Mouse (Mus musculus) midbrain, embryonic 11.5 days (tissue): ENCODE results near the gene Olfr403. TPM values are rescaled to one million over a fixed set of nuclear protein-coding genes. Genes with fewer than 3 reads are reported as not detected.
"Not testable (repeated sequence)": the region's sequence is repeated elsewhere in the genome, so short reads cannot be mapped to it uniquely, and the experiment has no call there.

Experiments
- ATAC-seq: fragments of 200-750 bp; cut with Nextera tagmentation; 2 replicates; pipeline ENCODE4 v1.8.0; 2017; ENCODE audit warnings: moderate TSS enrichment, moderate library complexity; ENCODE audit not compliant: low FRiP score
- DNase-seq: peaks from one replicate; pipeline ENCODE4 v3.0.0; 2015; ENCODE audit warnings: low spot score; ENCODE audit errors: missing footprints
- H3K27ac ChIP-seq: fragments of 300-500 bp; sonication (generic); 2 replicates; pipeline ENCODE4 v1.5.1; 2014; ENCODE audit warnings: low read depth, low read length
- H3K27me3 ChIP-seq: fragments of 300-500 bp; sonication (generic); 2 replicates; pipeline ENCODE4 v1.6.1; 2014; ENCODE audit warnings: mild to moderate bottlenecking, low read length, moderate library complexity, mixed read lengths; ENCODE audit not compliant: control insufficient read depth, insufficient read depth
- H3K36me3 ChIP-seq: fragments of 300-500 bp; sonication (generic); 2 replicates; pipeline ENCODE4 v1.6.1; 2014; ENCODE audit warnings: mild to moderate bottlenecking, low read length, moderate library complexity, mixed read lengths; ENCODE audit not compliant: control insufficient read depth, insufficient read depth
- H3K4me1 ChIP-seq: fragments of 300-500 bp; sonication (generic); 2 replicates; pipeline ENCODE4 v1.6.1; 2014; ENCODE audit warnings: low read length; ENCODE audit not compliant: control insufficient read depth, insufficient read depth
- H3K4me2 ChIP-seq: fragments of 300-500 bp; sonication (generic); 2 replicates; pipeline ENCODE4 v1.6.1; 2014; ENCODE audit warnings: mild to moderate bottlenecking, moderate library complexity
- H3K4me3 ChIP-seq: fragments of 300-500 bp; sonication (generic); 2 replicates; pipeline ENCODE4 v1.5.1; 2014; ENCODE audit warnings: low read depth, low read length
- H3K9ac ChIP-seq: fragments of 300-500 bp; sonication (generic); 2 replicates; pipeline ENCODE4 v1.6.1; 2014; ENCODE audit warnings: low read length
- H3K9me3 ChIP-seq: fragments of 300-500 bp; sonication (generic); 2 replicates; pipeline ENCODE4 v1.6.1; 2016; ENCODE audit warnings: low read length; ENCODE audit not compliant: control insufficient read depth
- WGBS: fragments of 180-500 bp; shearing (Covaris S2); extraction: QIAGEN DNeasy Blood & Tissue Kit; methylation state at CpG from one replicate; pipeline ENCODE4 v1.1.7; 2014; 5-methylcytosine and 5-hydroxymethylcytosine counted together
- polyA plus RNA-seq: library from polyadenylated mRNA; unstranded; fragments of >200 nt; fragmentation: Nextera tagmentation; extraction: Ambion mirVana; gene quantifications from 2 replicates; pipeline ENCODE4 v1.2.1, GENCODE M21; 2014

Gene Olfr403
- not detected in 2 replicates for polyA plus RNA-seq

GRCm38 (mm10) chr11:74185949-74186348 is at the start of gene Olfr403:
Gene Olfr403 (plus strand): TSS chr11:74186249.
- no peaks in the 10 kb centered on the region for H3K4me1 ChIP-seq
- H3K36me3 ChIP-seq, result no peaks in the 10 kb centered on the region
- H3K4me3 ChIP-seq, result no peak within 1 kb of the TSS
- peaks cover 5% of the 10 kb centered on the region; the same call in 1 of the 2 replicates for H3K9me3 ChIP-seq
- H3K27ac ChIP-seq, result no peak within 1 kb of the TSS
- H3K4me2 ChIP-seq, result no peak within 1 kb of the TSS
- H3K9ac ChIP-seq, result no peak within 1 kb of the TSS
- DNase-seq (no peak), ATAC-seq (no peak)
- H3K27me3 ChIP-seq, result no peaks in the 10 kb centered on the region

DNA sequence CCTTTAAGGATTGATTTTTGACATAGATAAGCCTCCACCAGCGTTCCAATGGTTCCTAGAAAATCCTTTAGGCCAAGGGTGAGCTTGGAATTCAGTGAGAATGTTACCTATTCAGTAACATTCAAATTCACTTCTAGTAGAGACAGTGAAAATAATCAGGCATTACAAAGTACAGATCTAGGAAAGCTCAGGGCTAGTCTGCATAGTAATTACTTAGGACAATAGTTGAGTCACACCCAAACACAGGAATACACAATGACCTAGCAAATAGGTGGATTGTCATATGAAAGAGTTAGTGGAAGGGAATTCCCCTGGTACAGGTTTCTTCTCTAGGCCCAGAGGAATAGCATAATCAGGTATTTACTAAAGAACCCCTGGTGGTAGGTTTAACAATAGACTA is 46.0 kb upstream of the Olfr403 start:
- H3K4me1 ChIP-seq, DNase-seq, H3K27me3 ChIP-seq, H3K4me3 ChIP-seq, H3K9ac ChIP-seq, H3K4me2 ChIP-seq, ATAC-seq, H3K27ac ChIP-seq, H3K36me3 ChIP-seq: not testable (repeated sequence)
- peaks cover 20% of the 10 kb centered on the region for H3K9me3 ChIP-seq
- 24% methylated on average over 1 of the region's 1 CpGs for WGBS

DNA sequence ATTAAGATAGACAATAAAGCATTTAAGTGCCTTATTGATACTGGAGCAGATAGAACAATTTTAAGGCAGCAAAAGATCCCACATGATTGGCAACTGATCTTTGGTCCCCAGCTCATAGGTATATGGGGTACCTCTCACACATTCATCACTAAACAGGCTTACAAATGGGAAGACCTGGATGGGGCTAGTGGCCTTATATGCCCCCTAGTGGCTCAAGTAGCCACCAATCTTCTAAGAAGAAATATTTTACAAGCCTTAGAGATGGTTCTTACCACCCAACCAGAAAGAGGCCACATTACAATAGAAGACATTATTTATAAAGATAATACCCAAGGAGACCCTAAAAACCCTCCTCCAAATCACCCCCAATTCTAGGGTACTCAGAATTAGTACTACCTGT is 40.2 kb upstream of the Olfr403 start:
- H3K27me3 ChIP-seq, result no peaks in the 10 kb centered on the region
- ATAC-seq, result no peak
- DNase-seq, result no peak
- no peak overlapping the region for H3K9ac ChIP-seq
- no peak overlapping the region for H3K4me3 ChIP-seq
- H3K4me2 ChIP-seq, result no peak overlapping the region
- peaks cover 20% of the 10 kb centered on the region for H3K9me3 ChIP-seq
- H3K36me3 ChIP-seq, result no peaks in the 10 kb centered on the region
- H3K27ac ChIP-seq, result no peak overlapping the region
- no peaks in the 10 kb centered on the region for H3K4me1 ChIP-seq

GRCm38 (mm10) chr11:74153229-74153628 is 32.8 kb upstream of the Olfr403 start, which contains the start of gene Olfr402:
Gene Olfr402 (plus strand): TSS chr11:74153529.
- Histone ChIP-seq H3K36me3 (no peaks in the 10 kb centered on the region), H3K9me3 (peaks cover 16% of the 10 kb centered on the region; the same call in 1 of the 2 replicates), H3K4me1 (no peaks in the 10 kb centered on the region), H3K4me2 (no peak within 1 kb of the TSS), H3K4me3 (no peak within 1 kb of the TSS), H3K9ac (no peak within 1 kb of the TSS), H3K27me3 (no peaks in the 10 kb centered on the region), H3K27ac (no peak within 1 kb of the TSS)
- 55% methylated on average over 3 of the region's 3 CpGs for WGBS
- no peak for DNase-seq
- no peak for ATAC-seq

DNA sequence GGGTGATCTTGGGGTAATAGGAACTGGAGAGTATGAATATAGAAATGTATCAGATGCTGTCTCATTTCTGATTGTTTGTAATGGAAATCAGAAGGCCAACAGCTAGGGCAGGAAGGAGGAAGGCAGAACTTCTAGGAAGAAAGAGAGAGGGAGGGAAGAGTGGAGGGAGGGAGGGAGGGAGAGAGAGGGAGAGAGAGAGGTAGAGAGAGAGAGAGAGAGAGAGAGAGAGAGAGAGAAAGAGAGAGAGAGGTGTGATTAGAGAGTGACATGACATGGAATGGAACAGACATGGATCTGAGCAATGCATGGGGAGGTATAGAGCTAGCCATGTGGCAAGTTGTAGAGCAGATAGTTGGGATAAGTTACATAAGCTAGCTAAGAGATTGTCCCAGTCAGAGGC is 17.3 kb upstream of the Olfr403 start:
- DNase-seq, result no peak
- Histone ChIP-seq H3K9ac (no peak overlapping the region), H3K27me3 (no peaks in the 10 kb centered on the region), H3K4me3 (no peak overlapping the region), H3K4me1 (no peaks in the 10 kb centered on the region), H3K9me3 (peaks cover 5% of the 10 kb centered on the region; the same call in 1 of the 2 replicates), H3K4me2 (no peak overlapping the region), H3K27ac (no peak overlapping the region), H3K36me3 (no peaks in the 10 kb centered on the region)
- no peak for ATAC-seq

DNA sequence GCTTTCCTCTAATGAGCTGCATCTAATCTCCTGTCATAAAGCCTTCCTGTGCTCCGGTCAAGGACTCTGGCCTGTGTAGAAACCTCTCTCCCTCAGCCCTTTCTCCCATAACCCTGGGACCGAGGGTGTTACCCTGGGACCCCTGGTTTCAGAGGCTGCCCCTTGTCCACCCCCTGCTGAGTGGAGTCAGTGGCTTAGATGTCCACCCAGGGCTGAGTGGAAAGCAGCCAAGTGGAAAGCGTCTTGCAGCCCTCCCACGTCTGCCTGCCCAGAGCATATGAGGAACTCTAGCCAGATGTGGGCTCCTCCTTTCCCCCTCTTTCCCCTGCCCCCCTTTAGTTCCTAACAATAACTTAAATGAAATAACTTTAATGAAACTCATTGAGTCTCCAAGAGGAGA is 2.9 kb upstream of the Olfr403 start:
- H3K4me2 ChIP-seq, result no peak overlapping the region
- no peaks in the 10 kb centered on the region for H3K27me3 ChIP-seq
- WGBS, result 79% methylated on average over 4 of the region's 4 CpGs
- DNase-seq, result no peak
- H3K27ac ChIP-seq, result no peak overlapping the region
- no peak overlapping the region for H3K4me3 ChIP-seq
- ATAC-seq, result no peak
- no peak overlapping the region for H3K9ac ChIP-seq
- no peaks in the 10 kb centered on the region for H3K4me1 ChIP-seq
- peaks cover 3% of the 10 kb centered on the region; the same call in 1 of the 2 replicates for H3K9me3 ChIP-seq
- no peaks in the 10 kb centered on the region for H3K36me3 ChIP-seq

DNA sequence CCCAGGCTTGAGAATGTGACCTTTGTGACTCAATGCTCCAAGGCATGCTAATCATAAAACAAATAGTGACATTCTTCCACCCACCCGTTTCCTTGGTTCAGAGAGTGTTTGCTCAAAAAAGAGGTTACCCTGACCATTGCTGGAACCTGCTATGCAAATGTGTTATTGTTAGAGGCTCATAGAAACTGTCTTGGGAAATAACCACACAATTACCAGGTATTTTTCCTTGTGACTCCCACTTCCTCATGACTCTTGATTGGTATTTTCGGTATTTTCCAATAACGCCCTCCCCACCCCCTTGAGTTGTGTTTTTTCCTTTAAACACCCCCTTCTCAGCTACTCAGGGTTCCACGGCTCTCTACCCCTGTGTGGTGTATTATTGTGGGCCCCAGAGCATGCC is 2.3 kb upstream of the Olfr403 start:
- ATAC-seq, result no peak
- DNase-seq, result no peak
- Histone ChIP-seq H3K36me3 (no peaks in the 10 kb centered on the region), H3K4me2 (no peak overlapping the region), H3K4me3 (no peak overlapping the region), H3K4me1 (no peaks in the 10 kb centered on the region), H3K27me3 (no peaks in the 10 kb centered on the region), H3K9me3 (peaks cover 5% of the 10 kb centered on the region; the same call in 1 of the 2 replicates), H3K9ac (no peak overlapping the region), H3K27ac (no peak overlapping the region)
- 79% methylated on average over 4 of the region's 4 CpGs for WGBS

- Histone ChIP-seq H3K27ac (no peak within 1 kb of the TSS), H3K9me3 (peaks cover 15% of the 10 kb centered on the region; the same call in 1 of the 2 replicates), H3K4me2 (no peak within 1 kb of the TSS), H3K36me3 (no peaks in the 10 kb centered on the region), H3K9ac (no peak within 1 kb of the TSS), H3K4me1 (no peaks in the 10 kb centered on the region), H3K4me3 (no peak within 1 kb of the TSS), H3K27me3 (no peaks in the 10 kb centered on the region)
- 71% methylated on average over 1 of the region's 1 CpGs for WGBS
- ATAC-seq, result no peak
- DNase-seq, result no peak
Measured at GRCm38 (mm10) chr11:74211279-74211678, 25.2 kb downstream of the Olfr403 start, which contains the start of gene Olfr43. Gene Olfr43 (minus strand): TSS chr11:74211379.

GRCm38 (mm10) chr11:74241201-74241600 is 55.2 kb downstream of the Olfr403 start:
- Histone ChIP-seq H3K27me3 (no peaks in the 10 kb centered on the region), H3K36me3 (no peaks in the 10 kb centered on the region), H3K4me1 (no peaks in the 10 kb centered on the region), H3K9ac (no peak overlapping the region), H3K4me3 (no peak overlapping the region), H3K9me3 (no peaks in the 10 kb centered on the region; the same call in 1 of the 2 replicates), H3K4me2 (no peak overlapping the region), H3K27ac (no peak overlapping the region)
- no peak for ATAC-seq
- 86% methylated on average over 3 of the region's 3 CpGs for WGBS
- DNase-seq, result no peak
